Mouse (Mus musculus) cortical plate, adult 2 months (tissue): ENCODE measurements at regions not wholly inside any gene's neighbourhood (a gene's known extent, or its start where the extent isn't known, plus 50 kb on each side); places are given as distances from the start of the nearest gene placed in this dataset.

Experiments
- H3K27ac ChIP-seq: fragments of 200-500 bp; 2 replicates; pipeline ENCODE4 v1.5.1; 2012; ENCODE audit warnings: low read length, control low read depth, inconsistent platforms; ENCODE audit not compliant: insufficient read depth
- H3K4me1 ChIP-seq: fragments of 200-500 bp; 2 replicates; pipeline ENCODE4 v1.6.1; 2011; ENCODE audit warnings: low read length; ENCODE audit not compliant: control insufficient read depth, insufficient read depth
- H3K4me3 ChIP-seq: fragments of 200-500 bp; 2 replicates; pipeline ENCODE4 v1.5.1; 2011; ENCODE audit warnings: mild to moderate bottlenecking, low read length, control low read depth; ENCODE audit not compliant: insufficient read depth
- CTCF ChIP-seq: fragments of 200-500 bp; IDR thresholded peaks from 2 replicates; pipeline ENCODE4 v1.5.1; 2011; ENCODE audit warnings: mild to moderate bottlenecking, control low read depth, low read length; ENCODE audit not compliant: insufficient read depth; ENCODE audit errors: extremely low read depth
- POLR2A ChIP-seq: fragments of 200-500 bp; IDR thresholded peaks from 2 replicates; pipeline ENCODE4 v1.6.1; 2011; ENCODE audit warnings: mild to moderate bottlenecking, low read length, control low read depth; ENCODE audit not compliant: insufficient read depth; ENCODE audit errors: extremely low read depth

GRCm38 (mm10) chr2:166226331-166226730 is 70.9 kb upstream of the Sulf2 start:
- no peak for TF ChIP-seq POLR2A
- TF ChIP-seq CTCF: no peak
- Histone ChIP-seq H3K4me1 (no peaks in the 10 kb centered on the region), H3K27ac (no peak overlapping the region), H3K4me3 (no peak overlapping the region)

- Histone ChIP-seq H3K4me1 (no peaks in the 10 kb centered on the region), H3K27ac (no peak overlapping the region), H3K4me3 (no peak overlapping the region)
- TF ChIP-seq CTCF (no peak), POLR2A (no peak)
These were observed 69.9 kb upstream of the Sulf2 start for GRCm38 (mm10) chr2:166225354-166225753.

GRCm38 (mm10) chr2:166218783-166219182 is 63.3 kb upstream of the Sulf2 start:
- H3K27ac ChIP-seq: no peak overlapping the region
- no peaks in the 10 kb centered on the region for H3K4me1 ChIP-seq
- TF ChIP-seq CTCF: no peak
- no peak for TF ChIP-seq POLR2A
- no peak overlapping the region for H3K4me3 ChIP-seq

GRCm38 (mm10) chr2:166216512-166216865 is 61.0 kb upstream of the Sulf2 start:
- Histone ChIP-seq H3K4me3 (no peak overlapping the region), H3K4me1 (no peaks in the 10 kb centered on the region), H3K27ac (no peak overlapping the region)
- TF ChIP-seq CTCF: no peak

- no peak overlapping the region for H3K4me3 ChIP-seq
- TF ChIP-seq POLR2A (no peak), CTCF (no peak)
- no peak overlapping the region for H3K27ac ChIP-seq
- no peaks in the 10 kb centered on the region for H3K4me1 ChIP-seq
These were observed 60.4 kb upstream of the Sulf2 start for GRCm38 (mm10) chr2:166215610-166216511.

DNA sequence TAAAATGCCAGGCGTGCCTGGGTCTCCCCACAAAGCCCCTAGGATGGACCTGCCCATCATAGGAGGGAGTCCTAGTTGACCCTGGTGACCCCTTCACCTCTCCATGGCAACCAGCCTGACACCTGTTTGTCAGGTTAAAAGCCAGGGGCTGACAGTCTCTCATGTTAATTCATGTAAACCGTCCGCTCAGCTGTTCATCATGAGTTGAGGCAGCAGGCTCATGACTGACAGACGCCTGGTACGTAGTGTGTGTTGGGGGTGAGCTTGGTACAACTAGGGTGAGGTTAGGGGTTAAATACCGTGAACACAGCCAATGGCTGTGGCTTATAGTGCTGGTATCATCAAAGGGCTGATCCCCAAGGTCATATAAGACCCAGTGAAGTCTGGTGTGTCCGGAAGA is 59.7 kb upstream of the Sulf2 start:
- no peak overlapping the region for H3K4me3 ChIP-seq
- H3K4me1 ChIP-seq: no peaks in the 10 kb centered on the region
- no peak overlapping the region for H3K27ac ChIP-seq
- TF ChIP-seq CTCF (no peak), POLR2A (no peak)

GRCm38 (mm10) chr2:166207145-166207508 is 51.7 kb upstream of the Sulf2 start:
- H3K4me3 ChIP-seq: no peak overlapping the region
- no peak overlapping the region for H3K27ac ChIP-seq
- H3K4me1 ChIP-seq: no peaks in the 10 kb centered on the region
- no peak for TF ChIP-seq POLR2A

- no peak overlapping the region for H3K4me3 ChIP-seq
- TF ChIP-seq CTCF: no peak
- TF ChIP-seq POLR2A: no peak
- no peak overlapping the region for H3K27ac ChIP-seq
- H3K4me1 ChIP-seq: no peaks in the 10 kb centered on the region
These were observed 51.1 kb upstream of the Sulf2 start for GRCm38 (mm10) chr2:166206396-166207144.
